Mouse (Mus musculus) CH12.LX (cell line): Measurements from ENCODE around the gene Macrod1. TPM values are rescaled to one million over a fixed set of nuclear protein-coding genes. Genes with fewer than 3 reads are reported as not detected.

Experiments
- DNase-seq: peaks from one replicate; pipeline ENCODE4 v3.0.0-alpha.2; 2013; ENCODE audit errors: extremely low read depth
- H3K27ac ChIP-seq: 2 replicates; pipeline ENCODE4 v1.5.1; 2012; ENCODE audit warnings: low read depth, mild to moderate bottlenecking, control low read depth, moderate library complexity; ENCODE audit not compliant: insufficient read depth
- H3K27me3 ChIP-seq: replicated peaks from 2 replicates; pipeline ENCODE3; 2012; ENCODE audit warnings: inconsistent platforms
- H3K36me3 ChIP-seq, 2 experiments: replicated peaks in 1 of 2; 2 replicates each; pipeline versions ENCODE3 to v1.6.1; 2012; ENCODE audit warnings: inconsistent platforms in 1 of 2, low read length in 1 of 2, mild to moderate bottlenecking in 1 of 2, mixed read lengths in 1 of 2, moderate library complexity in 1 of 2; ENCODE audit not compliant: control insufficient read depth in 1 of 2, insufficient read depth in 1 of 2
- H3K4me1 ChIP-seq, 2 experiments: 2 replicates each; pipeline ENCODE4 v1.6.1; 2012; ENCODE audit warnings: inconsistent platforms in 1 of 2, moderate library complexity in 1 of 2; ENCODE audit not compliant: insufficient read depth in 2 of 2, control insufficient read depth in 1 of 2
- H3K4me2 ChIP-seq: 2 replicates; pipeline ENCODE4 v1.6.1; 2012; ENCODE audit warnings: low read depth, mild to moderate bottlenecking, control low read depth; ENCODE audit not compliant: poor library complexity, insufficient read depth, severe bottlenecking
- H3K4me3 ChIP-seq, 3 experiments: fragments of 150-350 bp in 1 of 3; sonication (generic) in 1 of 3; replicated peaks in 1 of 3; 2 replicates each; pipeline versions ENCODE3 to v1.5.1; 2011 to 2012; ENCODE audit warnings: low read depth in 2 of 3, low read length in 2 of 3, mild to moderate bottlenecking in 2 of 3, moderate library complexity in 2 of 3, control low read depth in 1 of 3, improper control_type of control experiment in 1 of 3, inconsistent platforms in 1 of 3, mixed read lengths in 1 of 3; ENCODE audit not compliant: poor library complexity in 1 of 3
- H3K79me2 ChIP-seq: replicated peaks from 2 replicates; pipeline ENCODE4 v1.6.1; 2012; ENCODE audit warnings: mild to moderate bottlenecking, moderate library complexity; ENCODE audit not compliant: control insufficient read depth, poor library complexity, insufficient read depth, severe bottlenecking; ENCODE audit errors: extremely low read depth
- H3K9ac ChIP-seq: 2 replicates; pipeline ENCODE4 v1.6.1; 2012; ENCODE audit warnings: low read depth, mild to moderate bottlenecking, control low read depth, moderate library complexity; ENCODE audit not compliant: insufficient read depth
- H3K9me3 ChIP-seq: replicated peaks from 2 replicates; pipeline ENCODE3; 2012; ENCODE audit warnings: low read length, inconsistent platforms, mixed read lengths
- BHLHE40 ChIP-seq: IDR thresholded peaks from 2 replicates; pipeline ENCODE4 v1.6.1; 2011; ENCODE audit warnings: mild to moderate bottlenecking, low read depth, low read length, improper control_type of control experiment
- CHD1 ChIP-seq: IDR thresholded peaks from 2 replicates; pipeline ENCODE4 v1.6.1; 2012; ENCODE audit warnings: low read depth, low read length, improper control_type of control experiment, inconsistent platforms
- CHD2 ChIP-seq: IDR thresholded peaks from 2 replicates; pipeline ENCODE4 v1.6.1; 2011; ENCODE audit warnings: low read length, improper control_type of control experiment
- CTCF ChIP-seq, 2 experiments: IDR thresholded peaks in 1 of 2; conservative IDR thresholded peaks in 1 of 2; 2 replicates each; pipeline ENCODE4 v1.5.1; 2011 to 2012; ENCODE audit warnings: low read depth in 2 of 2, low read length in 2 of 2, improper control_type of control experiment in 1 of 2, inconsistent platforms in 1 of 2, mild to moderate bottlenecking in 1 of 2, moderate library complexity in 1 of 2
- E2F4 ChIP-seq: IDR thresholded peaks from 2 replicates; pipeline ENCODE4 v1.6.1; 2011; ENCODE audit warnings: low read depth, low read length, improper control_type of control experiment; ENCODE audit not compliant: insufficient replicate concordance
- ELF1 ChIP-seq: IDR thresholded peaks from 2 replicates; pipeline ENCODE4 v1.6.1; 2014; ENCODE audit warnings: low read depth, mild to moderate bottlenecking, inconsistent platforms, low read length, improper control_type of control experiment
- EP300 ChIP-seq: IDR thresholded peaks from 2 replicates; pipeline ENCODE4 v1.6.1; 2011; ENCODE audit warnings: low read length, improper control_type of control experiment
- ETS1 ChIP-seq: conservative IDR thresholded peaks from 2 replicates; pipeline ENCODE4 v1.6.1; 2012; ENCODE audit warnings: low read depth, mild to moderate bottlenecking, inconsistent platforms, low read length, improper control_type of control experiment, moderate library complexity
- GABPA ChIP-seq: IDR thresholded peaks from 2 replicates; pipeline ENCODE4 v1.6.1; 2012; ENCODE audit warnings: low read depth, low read length, improper control_type of control experiment, inconsistent platforms; ENCODE audit not compliant: insufficient replicate concordance
- HCFC1 ChIP-seq: IDR thresholded peaks from 2 replicates; pipeline ENCODE4 v1.6.1; 2012; ENCODE audit warnings: low read depth, mild to moderate bottlenecking, inconsistent platforms, low read length, improper control_type of control experiment
- JUN ChIP-seq: IDR thresholded peaks from 2 replicates; pipeline ENCODE4 v1.6.1; 2011; ENCODE audit warnings: low read depth, mild to moderate bottlenecking, low read length, improper control_type of control experiment, moderate library complexity; ENCODE audit not compliant: insufficient read depth
- KAT2A ChIP-seq: IDR thresholded peaks from 2 replicates; pipeline ENCODE4 v1.6.1; 2012; ENCODE audit warnings: low read length, improper control_type of control experiment, inconsistent platforms; ENCODE audit not compliant: insufficient replicate concordance
- MAFK ChIP-seq: IDR thresholded peaks from 2 replicates; pipeline ENCODE4 v1.6.1; 2011; ENCODE audit warnings: low read length, improper control_type of control experiment; ENCODE audit not compliant: insufficient replicate concordance
- MAZ ChIP-seq: IDR thresholded peaks from 2 replicates; pipeline ENCODE4 v1.6.1; 2012; ENCODE audit warnings: low read depth, mild to moderate bottlenecking, inconsistent platforms, low read length, improper control_type of control experiment, moderate library complexity
- MEF2A ChIP-seq: IDR thresholded peaks from 2 replicates; pipeline ENCODE4 v1.6.1; 2014; ENCODE audit warnings: low read depth, mild to moderate bottlenecking, inconsistent platforms, low read length, improper control_type of control experiment, borderline replicate concordance
- MXI1 ChIP-seq: IDR thresholded peaks from 2 replicates; pipeline ENCODE4 v1.6.1; 2011; ENCODE audit warnings: mild to moderate bottlenecking, low read depth, low read length, improper control_type of control experiment
- MYC ChIP-seq: IDR thresholded peaks from 2 replicates; pipeline ENCODE4 v1.6.1; 2011; ENCODE audit warnings: low read depth, mild to moderate bottlenecking, improper control_type of control experiment, low read length
- NELFE ChIP-seq: IDR thresholded peaks from 2 replicates; pipeline ENCODE4 v1.6.1; 2011; ENCODE audit warnings: low read depth, low read length, improper control_type of control experiment
- NRF1 ChIP-seq: IDR thresholded peaks from 2 replicates; pipeline ENCODE4 v1.6.1; 2014; ENCODE audit warnings: low read depth, mild to moderate bottlenecking, inconsistent platforms, low read length, improper control_type of control experiment, moderate library complexity
- POLR2AphosphoS2 ChIP-seq: IDR thresholded peaks from 2 replicates; pipeline ENCODE4 v1.6.1; 2011; ENCODE audit warnings: low read depth, low read length, improper control_type of control experiment
- RAD21 ChIP-seq: IDR thresholded peaks from 2 replicates; pipeline ENCODE4 v1.6.1; 2011; ENCODE audit warnings: low read depth, mild to moderate bottlenecking, low read length, improper control_type of control experiment, moderate library complexity
- RCOR1 ChIP-seq: conservative IDR thresholded peaks from 2 replicates; pipeline ENCODE4 v1.6.1; 2012; ENCODE audit warnings: low read depth, mild to moderate bottlenecking, inconsistent platforms, low read length, improper control_type of control experiment
- SIN3A ChIP-seq: IDR thresholded peaks from 2 replicates; pipeline ENCODE4 v1.6.1; 2012; ENCODE audit warnings: low read length, improper control_type of control experiment, inconsistent platforms
- SMC3 ChIP-seq: IDR thresholded peaks from 2 replicates; pipeline ENCODE4 v1.6.1; 2011; ENCODE audit warnings: low read depth, low read length, improper control_type of control experiment
- TCF12 ChIP-seq: IDR thresholded peaks from 2 replicates; pipeline ENCODE4 v1.6.1; 2014; ENCODE audit warnings: low read depth, mild to moderate bottlenecking, inconsistent platforms, low read length, improper control_type of control experiment
- UBTF ChIP-seq: IDR thresholded peaks from 2 replicates; pipeline ENCODE4 v1.6.1; 2012; ENCODE audit warnings: low read depth, mild to moderate bottlenecking, inconsistent platforms, low read length, improper control_type of control experiment, moderate library complexity
- ZC3H11A ChIP-seq: IDR thresholded peaks from 2 replicates; pipeline ENCODE4 v1.6.1; 2012; ENCODE audit warnings: low read depth, mild to moderate bottlenecking, inconsistent platforms, low read length, improper control_type of control experiment
- ZNF384 ChIP-seq: IDR thresholded peaks from 2 replicates; pipeline ENCODE4 v1.6.1; 2012; ENCODE audit warnings: low read depth, low read length, improper control_type of control experiment, inconsistent platforms
- dilution Hi-C: fragments of 300-500 bp; cut with MboI; formaldehyde crosslinking; loops from 2 replicates; pipeline ENCODE4 v1.14.3; 2020; ENCODE audit warnings: low sequenced_read_pairs; ENCODE audit not compliant: extremely low pct_unique_long_range_greater_than_20kb, extremely low pct_ligation_motif_present
- in situ Hi-C: fragments of 300-500 bp; cut with MboI; formaldehyde crosslinking; loops from 3 replicates; pipeline ENCODE4 v1.14.3; 2019; ENCODE audit warnings: low sequenced_read_pairs, low pct_ligation_motif_present, low pct_unique_long_range_greater_than_20kb, mixed read lengths
- polyA plus RNA-seq: library from polyadenylated mRNA; unstranded; fragments of >175 nt; gene quantifications from 2 replicates; pipeline ENCODE4 v1.2.1, GENCODE M21; 2012; ENCODE audit warnings: low read depth; ENCODE audit not compliant: insufficient read length
- total RNA-seq, 2 experiments: library from RNA; depleted of rRNA; stranded (reverse); fragments of 300-350 nt in 1 of 2; fragments of >200 nt in 1 of 2; gene quantifications; 2 replicates each; pipeline ENCODE4 v1.2.3; 2012 to 2014

Macrod1 gene
- total and polyA plus RNA-seq, 3 experiments, result 1.0 TPM; not detected in 2

DNA sequence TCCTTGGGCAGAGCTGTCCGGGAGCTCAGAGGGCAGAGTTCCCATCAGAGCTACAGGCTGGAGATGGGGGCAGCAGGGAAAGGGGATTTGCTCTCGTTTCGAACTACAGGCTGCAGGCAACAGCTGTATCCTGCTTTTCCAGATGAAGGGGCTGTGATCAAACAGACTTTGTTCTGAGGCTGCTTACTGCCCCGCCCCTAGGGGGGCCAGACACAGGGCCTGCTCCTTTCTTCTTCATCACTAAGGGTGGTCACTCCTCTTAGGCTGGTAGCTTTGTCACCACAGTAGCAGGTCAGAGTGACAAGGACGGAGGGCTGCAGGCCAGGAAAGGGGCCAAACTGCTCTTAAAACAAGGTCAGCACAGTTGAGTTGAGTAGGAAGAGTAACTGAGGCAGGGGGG is 53.5 kb downstream of the Macrod1 start:
- Histone ChIP-seq H3K36me3 (no peaks in the 10 kb centered on the region), H3K4me1 (no peaks in the 10 kb centered on the region), H3K27me3 (peaks cover 87% of the 10 kb centered on the region), H3K9ac (no peak overlapping the region), H3K79me2 (no peaks in the 10 kb centered on the region), H3K9me3 (no peaks in the 10 kb centered on the region), H3K4me3 (no peak overlapping the region), H3K4me2 (no peak overlapping the region), H3K27ac (no peak overlapping the region)
- in situ Hi-C loops, result no loop called here
- no peak for DNase-seq
- dilution Hi-C loops, result no loop called here
- TF ChIP-seq SIN3A (no peak), RAD21 (no peak), SMC3 (no peak), POLR2AphosphoS2 (no peak), ZNF384 (no peak), CTCF (conservative IDR thresholded peaks at IDR 0.05 in 1 of 2, IDR thresholded peaks at IDR 0.05 in 1 of 2; ENCODE audit: low read depth in 2 of 2, low read length in 2 of 2) (no peak), CHD1 (no peak), MXI1 (no peak), ZC3H11A (no peak), TCF12 (no peak), EP300 (no peak), BHLHE40 (no peak), JUN (no peak), MAZ (no peak), KAT2A (no peak), RCOR1 (no peak), ELF1 (no peak)

GRCm38 (mm10) chr19:7110875-7111274 is 54.3 kb downstream of the Macrod1 start:
- no peak overlapping the region for H3K4me3 ChIP-seq
- no peak overlapping the region for H3K27ac ChIP-seq
- DNase-seq, result no peak
- H3K9me3 ChIP-seq, result no peaks in the 10 kb centered on the region
- no peak overlapping the region for H3K9ac ChIP-seq
- no peaks in the 10 kb centered on the region for H3K79me2 ChIP-seq
- peaks cover 81% of the 10 kb centered on the region for H3K27me3 ChIP-seq
- dilution Hi-C loops (no loop called here), in situ Hi-C loops (no loop called here)
- H3K36me3 ChIP-seq, result no peaks in the 10 kb centered on the region
- TF ChIP-seq MEF2A (no peak), GABPA (no peak), UBTF (no peak), JUN (no peak), ZC3H11A (no peak), CTCF (conservative IDR thresholded peaks at IDR 0.05 in 1 of 2, IDR thresholded peaks at IDR 0.05 in 1 of 2; ENCODE audit: low read depth in 2 of 2, low read length in 2 of 2) (no peak), HCFC1 (no peak), CHD2 (no peak), RAD21 (no peak), NRF1 (no peak), MAFK (no peak), POLR2AphosphoS2 (no peak), ETS1 (no peak), E2F4 (no peak), MXI1 (no peak), NELFE (no peak), EP300 (no peak), RCOR1 (no peak), MYC (no peak), TCF12 (no peak)
- H3K4me2 ChIP-seq, result no peak overlapping the region
- no peaks in the 10 kb centered on the region for H3K4me1 ChIP-seq
